Mouse (Mus musculus): ENCODE data around the gene Cp. TPM values are rescaled to one million over a fixed set of nuclear protein-coding genes. Genes with fewer than 3 reads are reported as not detected.

Cp gene
- polyA plus RNA-seq, 1 experiment from 2014 or later, result 2.9 TPM

Other genes starting within 250 kb of the Cp start
- gene Hps3, start 78.3 kb downstream of the Cp start, polyA plus RNA-seq (2015; fragmentation: Nextera tagmentation; extraction: Ambion mirVana), result 10.7 and 13.3 TPM in 2 replicates
- gene Hltf, start 100.8 kb downstream of the Cp start, polyA plus RNA-seq (2015; fragmentation: Nextera tagmentation; extraction: Ambion mirVana), result 26.1 and 29.8 TPM in 2 replicates
- gene Gyg, start 198.3 kb downstream of the Cp start, polyA plus RNA-seq (2015; fragmentation: Nextera tagmentation; extraction: Ambion mirVana), result 56.1 and 58.1 TPM in 2 replicates